Mouse (Mus musculus) Patski (cell line): ENCODE measurements at regions not wholly inside any gene's neighbourhood (a gene's known extent, or its start where the extent isn't known, plus 50 kb on each side); places are given as distances from the start of the nearest gene placed in this dataset.

ENCODE experiments used
- ATAC-seq: fragments of 100-300 bp; one replicate; pipeline ENCODE4 v1.8.0; 2021
- CTCF ChIA-PET: fragments of 350-600 bp; sonication (Branson Sonifier 250); formaldehyde crosslinking; loops from one replicate; lab custom pipeline; 2022; ENCODE audit warnings: inconsistent platforms; lab: Charles Lee
- POLR2A ChIA-PET: fragments of 350-600 bp; sonication (Branson Sonifier 250); formaldehyde crosslinking; loops from one replicate; lab custom pipeline; 2022; ENCODE audit warnings: antibody characterized with exemption, inconsistent platforms; lab: Charles Lee
- DNase-seq: peaks from one replicate; pipeline ENCODE4 v3.0.0-alpha.2; 2011; ENCODE audit warnings: low read depth, low spot score
- H3K27me3 ChIP-seq: fragments of 371-371 bp; one replicate; pipeline ENCODE4 v1.5.1; 2021
- CTCF ChIP-seq: fragments of 100-300 bp; IDR thresholded peaks from one replicate; pipeline ENCODE4 v1.5.1; 2021
- in situ Hi-C: fragments of 300-500 bp; cut with MboI; formaldehyde crosslinking; loops from 3 replicates; pipeline ENCODE4 v1.11.1; 2018; ENCODE audit warnings: low pct_unique_long_range_greater_than_20kb, mixed read lengths

DNA sequence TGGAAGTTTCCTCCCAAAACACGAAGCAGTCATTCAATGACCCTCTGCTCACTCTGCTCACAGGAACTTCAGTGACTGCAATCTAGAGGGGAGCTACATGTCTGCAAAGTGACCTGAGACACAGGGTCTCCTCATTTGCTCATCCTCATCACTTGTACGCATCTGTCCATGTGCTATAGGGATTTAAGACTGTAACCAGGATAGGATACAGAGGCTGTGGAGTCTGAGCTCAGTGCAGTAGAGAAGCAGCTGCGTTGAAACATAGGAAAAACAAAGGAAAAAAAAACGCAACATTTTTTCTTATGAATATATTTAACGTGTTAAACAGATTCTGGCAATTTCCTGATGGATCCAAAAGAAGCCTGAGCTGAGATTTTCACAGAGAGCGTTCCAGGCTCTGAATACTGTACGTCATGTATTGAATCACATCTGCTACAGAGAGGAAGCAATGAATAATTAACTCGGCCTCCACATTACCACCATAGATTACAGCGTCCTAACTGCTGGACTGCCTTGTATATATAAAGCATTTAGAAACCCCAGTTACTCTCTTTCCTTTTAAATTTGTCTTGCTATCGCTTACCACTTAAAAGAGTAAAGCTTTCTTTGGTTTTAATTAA is 183.7 kb upstream of the Gm12695 start:
- in situ Hi-C loops: no loop called here
- POLR2A ChIA-PET: no interaction called here
- DNase-seq (no peak), ATAC-seq (no peak)
- CTCF ChIA-PET: interaction anchor here (1.1 to 1.2 kb wide), 2 partner anchors 14 to 25 kb away, joined by 3 read pairs; no protein-coding TSS in a partner anchor
- no peak for TF ChIP-seq CTCF
- H3K27me3 ChIP-seq: no peaks in the 10 kb centered on the region
